Mouse (Mus musculus): ENCODE results near the gene Selenos.

The Selenos gene

DNA sequence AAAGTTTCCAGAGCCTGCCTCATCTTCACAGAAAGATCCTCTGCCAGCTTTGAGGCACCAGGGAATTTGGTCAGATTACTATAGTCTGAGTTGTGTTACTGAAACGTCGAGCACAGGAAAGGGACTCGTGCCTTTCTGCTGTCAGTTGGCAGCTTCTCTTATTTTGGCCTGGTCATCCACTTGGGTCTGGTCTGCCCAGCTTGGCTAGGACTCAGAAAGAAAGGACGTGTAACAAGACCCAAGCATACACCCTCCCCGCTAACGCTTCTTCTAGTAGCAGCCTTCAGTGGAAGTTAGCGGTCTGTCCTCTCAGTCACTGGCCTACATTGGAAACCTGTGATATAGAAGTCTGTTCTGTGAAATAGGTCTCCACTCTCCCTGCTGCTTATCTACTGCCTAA lies 5.1 kb downstream of the Selenos start:
- no peak for DNase-seq (ENCODE audit: low read depth, low spot score)

DNA sequence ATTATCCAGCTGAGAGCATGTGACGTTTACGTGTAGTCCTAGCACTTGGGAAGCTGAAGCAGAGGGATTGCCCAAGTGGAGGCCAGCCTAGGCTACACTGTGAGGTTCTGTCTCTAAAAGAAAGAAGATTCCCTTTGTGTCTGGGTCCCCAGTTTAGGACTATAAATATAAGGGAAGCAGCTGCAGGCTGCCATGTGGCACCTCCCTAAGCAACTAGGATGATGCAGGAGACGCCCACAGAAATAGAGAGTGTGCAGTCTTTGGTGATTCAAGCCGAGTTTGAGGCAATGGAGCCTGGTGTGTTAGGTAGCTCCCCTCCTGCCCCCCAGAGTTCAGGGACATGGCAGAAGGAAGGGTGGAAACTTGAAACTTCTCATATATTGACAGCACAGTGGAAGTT lies 8.2 kb downstream of the Selenos start:
- no peak for DNase-seq (ENCODE audit: low read depth, low spot score)

- no peak for DNase-seq (ENCODE audit: low read depth, low spot score)
Observed at GRCm38 (mm10) chr7:66088077-66088476, 8.6 kb downstream of the Selenos start.

DNA sequence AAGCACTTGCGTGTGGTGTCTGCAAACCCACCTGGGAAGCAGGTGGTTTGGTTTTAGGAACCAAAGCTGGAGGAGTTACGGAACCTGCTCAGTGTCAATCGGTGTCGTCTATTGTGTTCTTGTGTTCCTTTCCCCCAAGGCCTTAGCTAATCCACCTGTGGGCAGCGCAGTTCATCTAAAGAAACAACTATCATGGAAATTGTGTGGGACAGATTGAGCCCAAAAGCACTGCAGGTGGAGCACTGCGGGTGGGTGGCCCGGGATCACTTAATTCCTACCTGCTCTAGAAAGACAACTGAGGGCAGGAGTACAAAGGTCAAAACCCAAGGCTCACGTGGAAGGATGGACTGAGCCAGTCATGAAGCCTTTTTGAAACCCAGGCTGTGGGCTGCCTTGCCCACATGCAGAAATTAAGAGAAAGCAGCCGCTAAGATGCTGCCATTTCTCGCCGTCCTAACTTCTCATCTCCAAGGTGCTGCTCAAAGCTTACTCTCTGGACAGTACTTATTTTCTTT lies 11.3 kb downstream of the Selenos start:
- no peak for DNase-seq (ENCODE audit: low read depth, low spot score)

DNA sequence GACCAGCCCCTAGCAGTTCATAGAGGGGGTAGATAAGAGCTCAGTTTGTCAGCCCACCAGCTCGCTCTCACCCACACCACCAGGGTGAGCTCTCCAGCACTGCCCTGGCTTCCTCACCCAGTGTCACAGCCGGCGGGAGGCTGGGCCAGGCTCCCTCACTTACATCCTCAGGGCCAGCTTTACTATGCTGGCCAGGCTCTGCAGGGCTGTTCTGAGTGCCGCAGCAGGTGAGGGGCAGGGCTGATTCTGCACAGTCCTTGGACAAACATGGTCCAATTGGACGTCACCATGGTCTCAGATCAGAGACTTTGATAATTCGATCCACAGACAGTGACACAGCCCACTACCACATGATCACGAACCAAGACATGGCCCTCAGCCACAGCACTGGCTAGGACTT lies 12.1 kb downstream of the Selenos start:
- no peak for DNase-seq (ENCODE audit: low read depth, low spot score)

- no peak for DNase-seq (ENCODE audit: low read depth, low spot score)
Observed at GRCm38 (mm10) chr7:66092656-66093055, 13.2 kb downstream of the Selenos start.

DNA sequence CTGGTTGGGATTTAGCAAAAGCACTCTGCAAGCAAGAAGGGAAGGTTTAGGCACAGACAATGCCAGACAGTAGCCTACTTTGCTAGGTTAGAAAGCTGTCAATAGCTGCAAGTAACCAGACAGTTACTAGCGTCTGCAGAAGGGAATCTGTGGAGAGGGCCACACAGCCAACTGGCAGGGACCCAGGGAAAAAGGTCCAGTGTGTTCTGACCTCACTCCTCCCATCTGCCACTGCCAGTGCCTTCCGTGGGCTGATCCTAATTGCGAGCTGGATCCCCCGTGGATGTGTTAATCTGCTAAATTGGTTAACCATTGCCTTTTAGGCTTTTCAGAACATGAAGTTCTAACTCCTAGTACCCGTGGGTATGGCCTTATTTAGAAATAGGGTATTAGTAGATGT lies 14.7 kb downstream of the Selenos start:
- no peak for DNase-seq (ENCODE audit: low read depth, low spot score)

GRCm38 (mm10) chr7:66098803-66099202 lies 19.4 kb downstream of the Selenos start:
- DNase-seq (ENCODE audit: low read depth, low spot score) = no peak

GRCm38 (mm10) chr7:66101866-66102265 lies 22.4 kb downstream of the Selenos start:
- peak; percentile 68 for DNase-seq (ENCODE audit: low read depth, low spot score)

GRCm38 (mm10) chr7:66104531-66104930 lies 25.1 kb downstream of the Selenos start:
- DNase-seq (ENCODE audit: low read depth, low spot score) = no peak

- no peak for DNase-seq (ENCODE audit: low read depth, low spot score)
Observed at GRCm38 (mm10) chr7:66105771-66106170, 26.3 kb downstream of the Selenos start.

DNA sequence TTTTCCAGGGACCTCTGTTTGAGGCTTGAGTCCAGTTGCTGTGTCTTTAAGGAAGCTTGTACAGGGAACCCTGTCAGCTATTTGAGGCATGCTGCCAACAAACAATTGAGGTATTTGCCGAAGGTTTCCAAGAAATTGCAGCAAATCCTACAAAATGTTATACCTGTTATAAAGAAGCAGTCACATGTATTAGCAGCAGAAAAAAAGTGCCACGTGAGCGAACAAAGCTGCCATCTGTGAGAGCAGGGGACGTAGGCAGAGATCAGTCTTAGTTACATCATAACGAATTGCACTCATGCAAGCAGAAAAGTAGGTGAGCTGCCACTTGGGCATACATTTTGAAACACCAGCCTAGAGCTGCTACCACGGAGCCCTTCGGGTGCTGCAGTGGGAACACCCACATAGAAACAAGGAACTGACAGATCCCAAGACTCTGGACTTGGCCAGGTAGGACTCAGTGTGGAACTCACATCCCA lies 27.2 kb downstream of the Selenos start:
- no peak for DNase-seq (ENCODE audit: low read depth, low spot score)

GRCm38 (mm10) chr7:66107206-66107605 lies 27.8 kb downstream of the Selenos start:
- no peak for DNase-seq (ENCODE audit: low read depth, low spot score)

GRCm38 (mm10) chr7:66107930-66108329 lies 28.5 kb downstream of the Selenos start:
- DNase-seq (ENCODE audit: low read depth, low spot score) = no peak

GRCm38 (mm10) chr7:66108961-66109854 lies 29.8 kb downstream of the Selenos start, which contains the start of gene Chsy1:
Gene Chsy1 (plus strand): TSS chr7:66109515.
- DNase-seq (ENCODE audit: low read depth, low spot score) = peak; percentile 96

GRCm38 (mm10) chr7:66109855-66110635 lies 30.6 kb downstream of the Selenos start:
- peak; percentile 49 for DNase-seq (ENCODE audit: low read depth, low spot score)

DNA sequence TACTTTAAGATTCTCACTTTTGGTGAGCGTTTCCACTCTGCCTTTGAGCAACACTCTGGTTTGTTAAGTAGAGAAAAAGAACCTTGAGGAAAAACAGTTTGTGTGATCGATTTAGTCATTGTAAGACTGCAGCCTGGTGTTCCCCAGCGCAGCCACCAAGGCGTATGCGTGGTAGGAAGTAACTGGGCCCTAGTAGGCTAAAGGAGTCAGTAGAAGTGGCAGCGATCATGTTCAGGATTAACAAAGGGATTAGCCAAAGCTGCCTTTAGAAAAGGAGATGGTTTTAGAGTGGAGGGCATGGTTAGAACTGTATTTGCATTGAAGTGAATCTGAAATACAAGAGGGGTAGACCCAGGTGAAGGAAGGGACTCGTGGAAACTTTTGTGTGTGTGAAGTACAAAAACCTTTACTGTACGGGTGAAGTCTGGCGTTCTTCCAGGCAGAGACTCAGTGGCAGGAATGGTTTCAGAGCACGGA lies 31.2 kb downstream of the Selenos start:
- no peak for DNase-seq (ENCODE audit: low read depth, low spot score)

GRCm38 (mm10) chr7:66111211-66111610 lies 31.8 kb downstream of the Selenos start:
- no peak for DNase-seq (ENCODE audit: low read depth, low spot score)

- DNase-seq (ENCODE audit: low read depth, low spot score) = no peak
Observed at GRCm38 (mm10) chr7:66113561-66113960, 34.1 kb downstream of the Selenos start.

GRCm38 (mm10) chr7:66115821-66116343 lies 36.4 kb downstream of the Selenos start:
- no peak for DNase-seq (ENCODE audit: low read depth, low spot score)

- DNase-seq (ENCODE audit: low read depth, low spot score) = no peak
Observed at GRCm38 (mm10) chr7:66116906-66117482, 37.5 kb downstream of the Selenos start.

All from mesoderm, embryonic 11.5 days (tissue).